Mouse (Mus musculus): ENCODE results near the gene Zfp414. TPM values are rescaled to one million over a fixed set of nuclear protein-coding genes. Genes with fewer than 3 reads are reported as not detected.

Zfp414 gene
- polyA plus RNA-seq, 1 experiment from 2014 or later = 50.9 TPM

DNA sequence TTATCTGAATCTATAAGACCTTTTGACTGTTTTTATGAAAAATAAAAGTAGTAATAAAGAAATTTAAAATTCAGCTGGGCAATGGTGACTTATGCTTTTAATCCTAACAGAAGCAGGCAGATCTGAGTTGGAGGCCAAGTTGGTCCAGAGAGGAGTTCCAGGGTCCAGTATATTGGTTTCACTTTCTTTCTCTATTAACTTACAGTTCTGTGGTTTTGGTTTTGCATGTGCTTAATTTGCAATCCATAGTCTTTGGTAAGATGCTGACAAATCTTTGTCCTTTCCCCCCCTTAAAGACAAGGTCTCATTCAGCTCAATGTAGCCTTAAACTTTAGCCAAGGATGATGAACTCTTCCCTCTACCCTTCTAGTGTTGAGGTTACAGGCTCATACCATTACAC is 49.9 kb downstream of the Zfp414 start:
- H3K4me1 ChIP-seq (ENCODE audit: control insufficient read depth, insufficient read depth, low read depth, low read length) = peaks cover 29% of the 10 kb centered on the region

More for the DNA sequence above, 49.9 kb downstream of the Zfp414 start:
- no peak overlapping the region for H3K4me3 ChIP-seq (ENCODE audit: low read length)
- no peak overlapping the region for H3K9ac ChIP-seq (ENCODE audit: low read depth, low read length)
- H3K4me2 ChIP-seq (ENCODE audit: low read length) = no peak overlapping the region
- no peaks in the 10 kb centered on the region for H3K27me3 ChIP-seq (replicated peaks; ENCODE audit: control insufficient read depth, insufficient read depth, low read length)
- peaks cover 4% of the 10 kb centered on the region for H3K36me3 ChIP-seq (ENCODE audit: control insufficient read depth, insufficient read depth, low read length)
- H3K27ac ChIP-seq (ENCODE audit: low read depth, low read length) = no peak overlapping the region
- no peak for ATAC-seq
- no peaks in the 10 kb centered on the region for H3K9me3 ChIP-seq (ENCODE audit: control insufficient read depth, low read length)

Other genes with a start within 250 kb of the Zfp414 start
- gene Zfp101, start 234.4 kb upstream of the Zfp414 start, polyA plus RNA-seq (2015; fragmentation: Nextera tagmentation; extraction: Ambion mirVana) = 10.9 and 11.1 TPM in 2 replicates
- not detected in 2 replicates for gene Actl9, start 196.2 kb upstream of the Zfp414 start, polyA plus RNA-seq (2015; fragmentation: Nextera tagmentation; extraction: Ambion mirVana)
- gene Adamts10, start 104.9 kb upstream of the Zfp414 start, polyA plus RNA-seq (2015; fragmentation: Nextera tagmentation; extraction: Ambion mirVana) = 55.4 and 65.3 TPM in 2 replicates
- gene Myo1f, start 73.4 kb upstream of the Zfp414 start, polyA plus RNA-seq (2015; fragmentation: Nextera tagmentation; extraction: Ambion mirVana) = 1.4 and 2.5 TPM in 2 replicates
- 0.15 and 0.51 TPM in 2 replicates for gene Pram1, start 9.0 kb downstream of the Zfp414 start, polyA plus RNA-seq (2015; fragmentation: Nextera tagmentation; extraction: Ambion mirVana)
- gene Hnrnpm, start 57.8 kb downstream of the Zfp414 start, polyA plus RNA-seq (2015; fragmentation: Nextera tagmentation; extraction: Ambion mirVana) = 161 and 194 TPM in 2 replicates
- 82.2 and 84.1 TPM in 2 replicates for gene March2, start 89.6 kb downstream of the Zfp414 start, polyA plus RNA-seq (2015; fragmentation: Nextera tagmentation; extraction: Ambion mirVana)
- 481 and 517 TPM in 2 replicates for gene Rab11b, start 131.4 kb downstream of the Zfp414 start, polyA plus RNA-seq (2015; fragmentation: Nextera tagmentation; extraction: Ambion mirVana)
- gene Angptl4, start 152.7 kb downstream of the Zfp414 start, polyA plus RNA-seq (2015; fragmentation: Nextera tagmentation; extraction: Ambion mirVana) = 26.6 and 29.0 TPM in 2 replicates
- 45.8 and 46.6 TPM in 2 replicates for gene Kank3, start 181.4 kb downstream of the Zfp414 start, polyA plus RNA-seq (2015; fragmentation: Nextera tagmentation; extraction: Ambion mirVana)
- 392 and 410 TPM in 2 replicates for gene Rps28, start 195.5 kb downstream of the Zfp414 start, polyA plus RNA-seq (2015; fragmentation: Nextera tagmentation; extraction: Ambion mirVana)
- 464 and 517 TPM in 2 replicates for gene Ndufa7, start 195.5 kb downstream of the Zfp414 start, polyA plus RNA-seq (2015; fragmentation: Nextera tagmentation; extraction: Ambion mirVana)
- 55.7 and 59.8 TPM in 2 replicates for gene Cd320, start 214.0 kb downstream of the Zfp414 start, polyA plus RNA-seq (2015; fragmentation: Nextera tagmentation; extraction: Ambion mirVana)
- not detected in 2 replicates for gene Gm7029, start 244.7 kb downstream of the Zfp414 start, polyA plus RNA-seq (2015; fragmentation: Nextera tagmentation; extraction: Ambion mirVana)